Mouse (Mus musculus): ENCODE data around the gene Tm4sf4. TPM values are rescaled to one million over a fixed set of nuclear protein-coding genes. Genes with fewer than 3 reads are reported as not detected.

Gene Tm4sf4
- total RNA-seq, 4 experiments from 2014 or later = 0.77 to 5.3 (median 1.5) TPM

- no peak for DNase-seq
Observed at GRCm38 (mm10) chr3:57474421-57474820, 49.3 kb downstream of the Tm4sf4 start.

- no peak for DNase-seq
Observed at GRCm38 (mm10) chr3:57480640-57481039, 55.5 kb downstream of the Tm4sf4 start.

- DNase-seq = no peak
Observed at GRCm38 (mm10) chr3:57481981-57482380, 56.9 kb downstream of the Tm4sf4 start.

DNA sequence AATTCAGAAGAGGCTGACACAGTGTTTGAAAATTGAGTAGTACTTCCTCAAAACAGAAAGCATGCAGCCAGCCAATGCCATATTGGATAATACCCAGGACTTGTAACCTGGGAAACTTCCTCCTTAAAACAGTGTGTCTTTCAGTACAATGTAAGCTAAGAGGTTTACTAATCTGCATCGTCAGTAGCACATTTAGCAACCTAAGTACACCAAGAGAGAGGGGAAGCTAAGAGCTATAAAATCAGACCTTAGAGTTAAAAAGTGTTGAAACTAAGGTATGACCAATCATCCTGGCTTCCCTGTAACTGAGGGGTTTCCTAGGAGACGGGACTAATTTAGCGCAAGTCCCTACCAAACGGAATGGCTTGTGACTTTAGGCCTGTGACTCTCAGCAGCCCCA, 61.0 kb downstream of the Tm4sf4 start:
- no peak for DNase-seq

- no peak for DNase-seq
Observed at GRCm38 (mm10) chr3:57487455-57488153, 62.5 kb downstream of the Tm4sf4 start.

Other genes starting within 250 kb of the Tm4sf4 start
- gene Tm4sf1, start 123.3 kb upstream of the Tm4sf4 start, total RNA-seq (2022) = 10 to 100 TPM; 64.3 to 98.2 (median 76.0) TPM
- gene Wwtr1, start 150.6 kb downstream of the Tm4sf4 start, total RNA-seq (2022) = 10 to 100 TPM; 34.4 to 44.0 (median 37.2) TPM
- gene Commd2, start 226.4 kb downstream of the Tm4sf4 start, total RNA-seq (2022) = 10 to 100 TPM; 26.6 to 30.9 (median 29.1) TPM

All from adrenal gland, adult 8-10 months (tissue).